Mouse (Mus musculus) hematopoietic multipotent progenitor cell, adult 10-12 weeks (in vitro differentiated cells): Measurements from ENCODE around the gene 5530401A14Rik. TPM values are rescaled to one million over a fixed set of nuclear protein-coding genes. Genes with fewer than 3 reads are reported as not detected.

Source experiments
- polyA plus RNA-seq: library from polyadenylated mRNA; stranded (reverse); fragments of >175 nt; gene quantifications from 2 replicates; pipeline ENCODE4 v1.2.3, GENCODE M21; 2012; ENCODE audit warnings: low replicate concordance

Gene 5530401A14Rik
- polyA plus RNA-seq: not detected in 2 replicates

GRCm38 (mm10) chr11:81860250-81860972 is at the start of gene 5530401A14Rik:
5530401A14Rik (plus strand) TSS chr11:81860673.

Other genes starting within 250 kb of the 5530401A14Rik start
- not detected in 2 replicates for gene Asic2, start 107.8 kb downstream of the 5530401A14Rik start, polyA plus RNA-seq
- 0.29 and 0.40 TPM in 2 replicates for gene Ccl2, start 174.9 kb downstream of the 5530401A14Rik start, polyA plus RNA-seq
- gene Gm17268, start 177.9 kb downstream of the 5530401A14Rik start, polyA plus RNA-seq: not detected in 2 replicates
- gene Ccl7, start 185.0 kb downstream of the 5530401A14Rik start, polyA plus RNA-seq: not detected in 2 replicates
- not detected in 2 replicates for gene Ccl11, start 197.2 kb downstream of the 5530401A14Rik start, polyA plus RNA-seq
- gene Ccl12, start 241.2 kb downstream of the 5530401A14Rik start, polyA plus RNA-seq: not detected in 2 replicates